Mouse (Mus musculus) megakaryocyte, embryonic 14.5 days (primary cell): ENCODE results near the gene Sbk2. TPM values are rescaled to one million over a fixed set of nuclear protein-coding genes. Genes with fewer than 3 reads are reported as not detected.

Experiments used
- H3K27me3 ChIP-seq: replicated peaks from 2 replicates; pipeline ENCODE3; 2012; ENCODE audit warnings: inconsistent platforms
- H3K36me3 ChIP-seq: replicated peaks from 2 replicates; pipeline ENCODE3; 2012; ENCODE audit warnings: low read length, inconsistent platforms, mixed read lengths
- H3K4me1 ChIP-seq: 2 replicates; pipeline ENCODE4 v1.6.1; 2012; ENCODE audit warnings: inconsistent platforms
- H3K4me3 ChIP-seq: replicated peaks from 2 replicates; pipeline ENCODE3; 2012; ENCODE audit warnings: moderate library complexity, mild to moderate bottlenecking, inconsistent platforms
- H3K9me3 ChIP-seq: 2 replicates; pipeline ENCODE4 v1.6.1; 2012; ENCODE audit warnings: inconsistent platforms
- FLI1 ChIP-seq: IDR thresholded peaks from 2 replicates; pipeline ENCODE4 v1.6.1; 2012; ENCODE audit warnings: low read length, inconsistent platforms, mixed read lengths
- GATA1 ChIP-seq: IDR thresholded peaks from 3 replicates; pipeline ENCODE4 v1.6.1; 2012; ENCODE audit warnings: mixed read lengths, low read length, inconsistent platforms, borderline replicate concordance
- polyA plus RNA-seq: library from polyadenylated mRNA; stranded (reverse); fragments of >175 nt; gene quantifications from 2 replicates; pipeline ENCODE4 v1.2.3, GENCODE M21; 2012; ENCODE audit warnings: low replicate concordance; ENCODE audit not compliant: insufficient read depth

Sbk2 gene
- polyA plus RNA-seq, 1 experiment: 1.3 TPM

- TF ChIP-seq FLI1 (no peak), GATA1 (no peak)
- Histone ChIP-seq H3K4me3 (peak overlapping the region; percentile 86), H3K4me1 (peaks cover 64% of the 10 kb centered on the region), H3K27me3 (peaks cover 58% of the 10 kb centered on the region), H3K36me3 (peaks cover 28% of the 10 kb centered on the region), H3K9me3 (peaks cover 5% of the 10 kb centered on the region; the same call in 1 of the 2 replicates)
Observed at GRCm38 (mm10) chr7:4923586-4924364, 40.4 kb downstream of the Sbk2 start.

- peaks cover 5% of the 10 kb centered on the region; the same call in 1 of the 2 replicates for H3K9me3 ChIP-seq
- peaks cover 64% of the 10 kb centered on the region for H3K4me1 ChIP-seq
- peak overlapping the region; percentile 88 for H3K4me3 ChIP-seq
- H3K36me3 ChIP-seq: peaks cover 36% of the 10 kb centered on the region
- TF ChIP-seq FLI1 (no peak), GATA1 (no peak)
- H3K27me3 ChIP-seq: peaks cover 55% of the 10 kb centered on the region
Observed at GRCm38 (mm10) chr7:4922931-4923565, 41.2 kb downstream of the Sbk2 start.

GRCm38 (mm10) chr7:4922508-4922907, 41.7 kb downstream of the Sbk2 start:
- Histone ChIP-seq H3K9me3 (peaks cover 5% of the 10 kb centered on the region; the same call in 1 of the 2 replicates), H3K36me3 (peaks cover 41% of the 10 kb centered on the region), H3K4me3 (peak overlapping the region; percentile 88), H3K27me3 (peaks cover 50% of the 10 kb centered on the region), H3K4me1 (peaks cover 67% of the 10 kb centered on the region)
- TF ChIP-seq FLI1 (no peak), GATA1 (no peak)

- peaks cover 5% of the 10 kb centered on the region; the same call in 1 of the 2 replicates for H3K9me3 ChIP-seq
- H3K36me3 ChIP-seq: peaks cover 47% of the 10 kb centered on the region
- peaks cover 72% of the 10 kb centered on the region for H3K4me1 ChIP-seq
- H3K4me3 ChIP-seq: peak within 1 kb of the TSS; percentile 88
- H3K27me3 ChIP-seq: peaks cover 45% of the 10 kb centered on the region
- TF ChIP-seq FLI1 (no peak), GATA1 (no peak)
Observed at GRCm38 (mm10) chr7:4921824-4922482, 42.3 kb downstream of the Sbk2 start, which contains the start of gene Nat14. Gene Nat14, plus strand, starts transcription at chr7:4922028.

- TF ChIP-seq FLI1: no peak
- TF ChIP-seq GATA1: no peak
- Histone ChIP-seq H3K27me3 (peaks cover 37% of the 10 kb centered on the region), H3K9me3 (peaks cover 5% of the 10 kb centered on the region; the same call in 1 of the 2 replicates), H3K4me3 (peak overlapping the region; percentile 81), H3K36me3 (peaks cover 51% of the 10 kb centered on the region), H3K4me1 (peaks cover 80% of the 10 kb centered on the region)
Observed at GRCm38 (mm10) chr7:4920976-4921823, 43.0 kb downstream of the Sbk2 start.

- Histone ChIP-seq H3K36me3 (peaks cover 51% of the 10 kb centered on the region), H3K9me3 (peaks cover 5% of the 10 kb centered on the region; the same call in 1 of the 2 replicates), H3K4me3 (no peak overlapping the region), H3K27me3 (peaks cover 30% of the 10 kb centered on the region), H3K4me1 (peaks cover 80% of the 10 kb centered on the region)
- TF ChIP-seq GATA1: no peak
Observed at GRCm38 (mm10) chr7:4920496-4920895, 43.7 kb downstream of the Sbk2 start.

- Histone ChIP-seq H3K27me3 (peaks cover 26% of the 10 kb centered on the region), H3K36me3 (peaks cover 51% of the 10 kb centered on the region), H3K9me3 (peaks cover 5% of the 10 kb centered on the region; the same call in 1 of the 2 replicates), H3K4me3 (peak overlapping the region; percentile 2), H3K4me1 (peaks cover 74% of the 10 kb centered on the region)
- no peak for TF ChIP-seq GATA1
- no peak for TF ChIP-seq FLI1
Observed at GRCm38 (mm10) chr7:4919971-4920370, 44.2 kb downstream of the Sbk2 start.

- TF ChIP-seq FLI1: no peak
- TF ChIP-seq GATA1: no peak
- H3K9me3 ChIP-seq: peaks cover 5% of the 10 kb centered on the region; the same call in 1 of the 2 replicates
- peaks cover 51% of the 10 kb centered on the region for H3K36me3 ChIP-seq
- H3K27me3 ChIP-seq: peaks cover 18% of the 10 kb centered on the region
- H3K4me3 ChIP-seq: no peak overlapping the region
- peaks cover 71% of the 10 kb centered on the region for H3K4me1 ChIP-seq
Observed at GRCm38 (mm10) chr7:4919096-4919495, 45.1 kb downstream of the Sbk2 start.

- peaks cover 5% of the 10 kb centered on the region; the same call in 1 of the 2 replicates for H3K9me3 ChIP-seq
- peaks cover 68% of the 10 kb centered on the region for H3K4me1 ChIP-seq
- TF ChIP-seq FLI1 (no peak), GATA1 (no peak)
- peaks cover 14% of the 10 kb centered on the region for H3K27me3 ChIP-seq
- peaks cover 51% of the 10 kb centered on the region for H3K36me3 ChIP-seq
- H3K4me3 ChIP-seq: no peak overlapping the region
Observed at GRCm38 (mm10) chr7:4918681-4919080, 45.5 kb downstream of the Sbk2 start.

- Histone ChIP-seq H3K4me3 (no peak overlapping the region), H3K4me1 (peaks cover 56% of the 10 kb centered on the region), H3K9me3 (peaks cover 5% of the 10 kb centered on the region; the same call in 1 of the 2 replicates), H3K27me3 (peaks cover 2% of the 10 kb centered on the region), H3K36me3 (peaks cover 51% of the 10 kb centered on the region)
- TF ChIP-seq GATA1 (no peak), FLI1 (no peak)
Observed at GRCm38 (mm10) chr7:4917494-4917893, 46.7 kb downstream of the Sbk2 start.
